Mouse (Mus musculus) heart, adult 9 months (tissue): ENCODE measurements around the gene Mcl1.
"Not testable (repeated sequence)": the region's sequence is repeated elsewhere in the genome, so short reads cannot be mapped to it uniquely, and the experiment has no call there.

Experiments used
- DNase-seq, 2 experiments: peaks; one replicate each; pipeline ENCODE4 v3.0.0; 2022; ENCODE audit warnings: low spot score in 2 of 2

The Mcl1 gene

GRCm38 (mm10) chr3:95666124-95666844 lies 7.7 kb downstream of the Mcl1 start:
- DNase-seq = peak in 1 of 2 experiments; percentile 83

GRCm38 (mm10) chr3:95667521-95667920 lies 8.9 kb downstream of the Mcl1 start:
- no peak for DNase-seq

GRCm38 (mm10) chr3:95668026-95668425 lies 9.4 kb downstream of the Mcl1 start:
- peak; percentile 79 to 80 for DNase-seq

- DNase-seq = no peak
These were observed 10.2 kb downstream of the Mcl1 start for GRCm38 (mm10) chr3:95668589-95669308.

- DNase-seq = no peak
These were observed 10.7 kb downstream of the Mcl1 start for GRCm38 (mm10) chr3:95669309-95669665.

DNA sequence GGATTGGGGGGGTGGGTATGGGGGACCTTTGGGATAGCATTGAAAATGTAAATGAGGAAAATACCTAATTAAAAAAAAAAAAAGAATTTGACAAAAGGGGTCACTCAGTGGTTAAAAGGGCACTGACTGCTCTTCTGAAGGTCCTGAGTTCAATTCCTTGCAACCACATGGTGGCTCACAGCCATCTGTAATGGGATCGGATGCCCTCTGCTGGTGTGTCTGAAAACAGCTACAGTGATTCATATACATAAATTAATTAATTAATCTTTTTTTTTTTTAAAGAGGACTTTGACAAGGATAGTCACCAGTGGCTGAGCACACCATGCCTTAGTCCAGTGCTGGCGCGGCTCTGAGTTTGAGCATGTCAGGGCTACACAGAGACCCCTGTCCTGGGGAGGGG lies 11.8 kb downstream of the Mcl1 start:
- DNase-seq = not testable (repeated sequence)

GRCm38 (mm10) chr3:95671201-95671600 lies 12.6 kb downstream of the Mcl1 start:
- no peak for DNase-seq

DNA sequence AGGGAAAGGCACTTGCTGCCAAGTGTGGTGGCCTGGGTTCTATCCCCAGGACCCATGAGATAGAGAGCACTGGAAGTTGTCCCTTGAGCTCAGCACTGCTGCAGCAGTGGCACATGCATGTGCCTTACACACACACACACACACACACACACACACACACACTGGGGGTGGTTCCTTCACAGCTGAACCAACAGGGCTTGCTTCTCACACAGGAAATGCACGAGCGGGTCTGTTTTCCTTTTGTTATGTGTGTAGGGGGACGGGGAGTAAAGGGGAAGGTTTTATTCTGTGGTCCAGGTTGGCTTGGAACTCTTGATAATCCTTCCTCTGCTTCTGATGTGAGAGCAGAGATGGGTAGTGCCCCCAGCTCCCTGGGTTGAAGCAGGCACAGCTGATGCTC lies 13.9 kb downstream of the Mcl1 start:
- DNase-seq = no peak

DNA sequence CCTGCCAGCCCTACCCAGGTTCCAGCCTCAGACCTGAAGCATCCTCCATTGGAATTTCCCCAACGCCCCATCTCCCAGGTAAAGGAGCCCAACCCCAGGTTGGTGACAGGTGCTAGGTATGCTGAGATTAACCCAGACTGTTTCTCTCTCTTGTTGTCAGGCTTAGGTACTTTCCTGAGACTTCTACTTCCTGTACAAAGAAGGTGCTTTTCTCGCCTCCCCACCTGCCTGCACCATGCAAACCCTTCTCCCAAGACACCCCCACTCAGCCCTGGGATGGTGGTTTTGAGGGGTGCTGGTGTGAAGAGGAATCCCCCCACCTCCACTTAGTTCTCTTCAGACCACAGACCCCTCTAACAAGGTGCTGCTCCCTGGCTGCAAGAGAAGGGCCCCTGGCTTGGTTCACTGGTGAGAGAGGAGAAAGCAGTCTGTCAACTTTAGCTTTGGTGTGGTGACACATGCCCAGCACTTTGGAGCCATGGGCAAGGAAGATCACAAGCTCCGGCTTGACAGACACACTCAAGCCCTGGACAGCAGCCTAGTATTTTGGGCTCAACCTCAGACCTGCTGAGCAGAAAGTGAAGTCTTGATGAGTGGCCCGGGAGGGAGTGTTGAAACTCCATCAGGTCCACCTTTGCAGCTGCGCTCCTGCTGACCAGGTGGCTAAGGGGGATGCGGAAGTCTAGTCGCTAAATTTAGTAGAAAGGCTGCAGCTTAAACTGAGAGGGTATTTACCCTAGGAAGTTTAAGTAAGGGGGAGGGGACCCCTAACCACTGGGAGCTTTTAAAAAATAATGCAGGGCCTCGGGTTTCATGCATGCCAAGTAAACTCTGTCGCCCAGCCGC lies 14.5 kb downstream of the Mcl1 start:
- peak in 1 of 2 experiments; percentile 67 for DNase-seq

GRCm38 (mm10) chr3:95673707-95674211 lies 15.2 kb downstream of the Mcl1 start:
- DNase-seq = peak in 1 of 2 experiments; percentile 53

DNA sequence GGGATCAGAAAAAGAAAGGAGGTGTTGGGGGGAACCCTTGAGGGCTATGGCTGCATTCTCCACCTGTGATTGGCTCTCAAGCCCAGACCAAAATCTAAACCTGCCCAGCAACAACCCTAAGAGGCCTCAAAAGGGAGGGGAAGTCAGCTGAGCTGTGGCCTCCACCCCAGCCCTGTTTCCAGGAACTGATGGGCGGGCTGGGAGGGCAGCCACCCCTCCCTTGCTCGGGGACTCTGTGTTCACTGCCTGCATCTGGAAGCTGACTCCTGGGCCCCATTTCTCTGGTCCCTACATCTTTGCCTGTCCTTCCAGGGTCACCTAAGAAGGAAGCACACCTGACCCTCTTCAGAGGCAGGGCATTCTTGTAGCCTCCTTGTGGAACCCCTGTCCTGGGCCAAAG lies 15.6 kb downstream of the Mcl1 start:
- peak; percentile 91 to 93 for DNase-seq

- DNase-seq = peak in 1 of 2 experiments; percentile 64
These were observed 16.2 kb downstream of the Mcl1 start for GRCm38 (mm10) chr3:95674812-95675211.

- peak; percentile 91 to 93 for DNase-seq
These were observed 16.9 kb downstream of the Mcl1 start for GRCm38 (mm10) chr3:95675301-95676092.

DNA sequence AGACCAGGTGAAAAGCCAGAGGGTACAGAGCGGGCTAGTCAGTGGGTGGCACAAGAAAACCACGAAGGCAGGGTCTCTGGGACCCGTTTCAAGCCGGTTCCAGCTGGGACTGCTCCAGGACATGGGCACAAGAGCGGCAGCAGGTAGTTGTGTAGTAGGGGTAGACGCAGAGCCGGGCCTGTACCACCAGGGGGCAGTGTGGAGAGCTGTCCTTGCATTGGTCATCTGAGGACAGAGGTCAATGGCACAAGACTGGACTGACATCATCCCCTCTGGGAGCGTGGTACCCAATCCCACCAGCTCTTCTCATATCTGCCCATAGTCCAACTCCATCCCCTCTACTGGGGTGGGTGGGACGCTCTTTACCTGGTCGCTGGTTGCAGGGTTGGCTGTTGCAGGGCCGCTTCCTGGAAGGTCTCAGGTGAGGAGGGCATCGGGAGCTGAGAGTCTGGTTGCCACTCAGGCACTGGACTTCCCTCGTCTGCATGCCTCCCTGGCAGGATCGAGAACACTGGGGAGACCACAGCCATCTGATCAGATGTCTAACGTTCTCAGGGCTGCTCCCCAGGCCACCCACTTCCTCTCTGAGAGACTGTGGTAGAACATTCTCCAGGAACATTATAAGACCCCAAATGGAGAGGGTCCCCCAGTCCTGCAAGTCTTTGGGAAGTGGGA lies 18.3 kb downstream of the Mcl1 start:
- peak in 1 of 2 experiments; percentile 85 for DNase-seq

DNA sequence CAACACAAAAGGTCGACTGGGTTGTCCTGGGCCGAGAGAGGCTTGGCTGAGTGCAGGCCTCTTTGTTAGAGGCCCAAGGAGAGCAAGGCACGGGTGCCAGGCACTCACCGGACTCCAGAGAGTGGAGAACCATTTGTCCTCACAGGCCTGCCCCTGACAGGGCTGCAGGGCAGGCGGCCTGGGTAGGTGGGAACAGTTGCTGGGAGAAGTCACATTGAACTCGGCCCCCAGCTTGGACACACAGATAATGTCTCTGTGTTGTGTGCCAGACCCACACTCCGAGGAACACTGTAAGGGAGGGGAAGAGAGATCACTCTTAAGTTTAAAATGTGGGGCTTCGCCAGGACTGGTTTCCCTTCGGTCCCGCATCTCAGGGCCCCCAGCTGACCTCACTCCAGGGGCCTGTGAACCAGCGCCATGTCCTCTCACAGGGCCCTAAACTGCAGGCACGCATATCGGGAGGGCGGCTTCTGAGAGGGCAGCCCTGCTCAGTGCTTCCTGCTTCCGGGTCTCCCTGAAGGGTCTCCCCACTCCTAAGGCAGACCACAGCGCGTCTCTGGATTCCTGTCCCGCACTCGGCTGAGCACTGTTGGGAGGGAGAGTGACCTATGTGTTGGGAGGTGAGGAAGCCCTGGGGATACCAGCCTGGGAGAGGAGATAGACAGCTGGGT lies 19.0 kb downstream of the Mcl1 start:
- DNase-seq = no peak

DNA sequence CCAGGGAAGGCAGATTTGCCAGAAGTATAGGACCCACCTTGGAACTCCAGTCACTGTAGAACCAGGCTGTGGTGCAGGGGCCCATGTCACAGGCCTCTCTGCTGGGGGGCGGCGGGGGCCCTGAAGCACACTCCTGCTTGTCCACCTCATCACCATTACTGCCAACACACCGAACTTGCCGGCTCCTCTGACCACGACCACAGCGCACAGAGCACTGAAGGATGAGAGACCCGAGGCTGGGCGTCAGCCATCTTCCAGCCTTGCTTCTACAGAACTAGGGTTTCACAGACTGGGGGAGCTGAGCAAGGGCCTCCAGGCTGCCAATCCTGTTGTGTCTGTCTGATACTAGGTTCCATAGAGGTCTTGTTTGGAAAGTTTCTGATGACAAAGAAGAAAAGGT lies 21.0 kb downstream of the Mcl1 start:
- no peak for DNase-seq

DNA sequence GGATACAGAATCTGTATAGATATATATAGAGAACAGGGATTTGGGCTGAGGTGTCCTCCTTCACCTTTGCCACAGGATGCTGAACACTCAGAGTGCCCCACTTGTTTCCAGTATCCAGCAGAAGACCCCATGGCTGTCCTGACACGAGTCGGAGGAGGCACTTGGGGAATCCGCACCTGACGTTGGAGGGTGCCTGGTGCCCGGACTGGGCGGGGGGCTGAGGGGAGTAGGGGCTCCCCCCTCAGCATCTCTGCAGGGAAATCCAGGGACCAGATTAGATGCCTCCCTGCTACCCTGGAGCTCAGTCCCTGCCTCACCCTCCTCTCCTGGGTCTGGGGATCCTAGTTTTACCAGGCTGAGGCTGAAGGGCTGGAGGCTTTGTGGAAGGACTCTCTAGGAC lies 22.1 kb downstream of the Mcl1 start:
- DNase-seq = no peak

- no peak for DNase-seq
These were observed 22.8 kb downstream of the Mcl1 start for GRCm38 (mm10) chr3:95681365-95681764.

- no peak for DNase-seq
These were observed 24.3 kb downstream of the Mcl1 start for GRCm38 (mm10) chr3:95682878-95683277.

DNA sequence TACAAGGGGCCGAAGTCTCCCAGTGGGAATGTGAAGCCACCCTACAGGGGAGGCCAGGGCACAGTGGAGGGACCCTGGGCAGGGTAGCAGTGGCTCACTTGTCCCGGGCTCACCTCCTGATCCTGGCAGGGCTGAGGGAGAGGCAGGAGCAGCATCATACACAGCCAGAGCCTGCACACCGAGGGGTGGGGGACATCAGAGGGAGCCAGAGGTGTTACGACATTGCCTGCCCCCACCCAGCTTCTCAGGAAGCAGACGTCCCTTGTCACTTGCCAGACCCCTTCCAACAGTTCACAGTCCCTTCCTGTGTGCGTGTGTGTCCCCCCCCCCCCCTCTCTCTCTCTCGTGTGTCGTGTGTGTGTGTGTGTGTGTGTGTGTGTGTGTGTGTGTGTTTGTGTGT lies 26.3 kb downstream of the Mcl1 start:
- no peak for DNase-seq
